Mouse (Mus musculus) regulatory T cell (primary cell): ENCODE results near the gene Mast4.

Source experiments
- in situ Hi-C: fragments of 300-600 bp; cut with MboI, MseI; formaldehyde crosslinking; loops from one replicate; pipeline ENCODE4 v1.15.1; 2025; ENCODE audit warnings: high pct_unique_total_duplicates

Gene Mast4

DNA sequence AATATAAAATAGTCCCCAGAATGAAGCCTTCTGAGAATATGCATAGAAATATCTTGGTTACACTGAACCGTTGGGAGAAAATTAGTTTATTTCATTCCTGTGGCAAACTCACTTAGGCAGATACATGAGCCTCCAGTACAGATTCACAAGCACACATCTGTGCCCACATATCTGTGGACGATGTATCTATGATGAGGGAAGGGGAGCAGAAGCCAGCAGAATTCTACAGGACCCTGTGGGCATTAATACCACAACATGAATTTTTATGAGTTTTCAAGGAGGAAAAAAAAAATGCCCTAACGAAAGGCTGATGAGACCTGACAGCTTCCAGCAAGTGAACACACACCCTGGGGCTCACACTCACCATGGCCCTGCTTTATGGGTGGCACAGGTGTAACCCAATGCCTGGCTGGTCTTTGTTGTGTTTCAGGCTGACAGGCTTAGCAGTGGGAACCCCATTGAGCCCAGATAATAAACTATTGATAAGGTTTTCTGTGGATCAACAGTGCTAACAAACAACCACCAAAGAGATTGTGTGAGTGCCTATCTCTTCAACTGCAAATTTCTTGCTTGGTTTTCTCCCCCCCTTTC is 17.4 kb downstream of the Mast4 start:
- in situ Hi-C loops, result loop anchor here (25.0 kb wide), 1 partner anchor 880 kb away; no protein-coding TSS in a partner anchor

- in situ Hi-C loops, result loop anchor here (25.0 kb wide), 1 partner anchor 878 kb away; no protein-coding TSS in a partner anchor
These were observed 19.1 kb downstream of the Mast4 start for GRCm38 (mm10) chr13:103315113-103315708.

DNA sequence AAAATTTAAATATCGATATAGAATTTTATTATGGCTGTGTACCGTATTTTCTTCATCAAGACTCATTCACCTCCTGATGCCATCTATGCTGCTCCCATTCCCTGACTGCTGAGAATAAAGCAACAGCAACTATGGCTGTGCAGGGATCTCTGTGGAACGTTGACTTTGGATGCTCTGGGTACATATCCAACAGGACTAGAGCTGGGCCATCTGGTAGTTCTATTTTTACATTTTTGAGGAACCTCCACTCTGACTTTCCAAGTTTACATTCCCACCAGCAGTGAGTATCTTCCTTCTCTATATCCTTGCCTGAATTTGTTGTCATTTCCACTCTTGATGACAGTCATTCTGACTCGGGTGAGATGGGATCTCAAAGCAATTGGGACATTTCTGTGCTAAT is 26.0 kb downstream of the Mast4 start:
- in situ Hi-C loops, result loop anchor here (10.0 to 25.0 kb wide), 2 partner anchors 871 to 1657 kb away; no protein-coding TSS in a partner anchor

GRCm38 (mm10) chr13:103303826-103304225 is 30.5 kb downstream of the Mast4 start:
- in situ Hi-C loops, result loop anchor here (10.0 to 25.0 kb wide), 2 partner anchors 867 to 1661 kb away; no protein-coding TSS in a partner anchor

DNA sequence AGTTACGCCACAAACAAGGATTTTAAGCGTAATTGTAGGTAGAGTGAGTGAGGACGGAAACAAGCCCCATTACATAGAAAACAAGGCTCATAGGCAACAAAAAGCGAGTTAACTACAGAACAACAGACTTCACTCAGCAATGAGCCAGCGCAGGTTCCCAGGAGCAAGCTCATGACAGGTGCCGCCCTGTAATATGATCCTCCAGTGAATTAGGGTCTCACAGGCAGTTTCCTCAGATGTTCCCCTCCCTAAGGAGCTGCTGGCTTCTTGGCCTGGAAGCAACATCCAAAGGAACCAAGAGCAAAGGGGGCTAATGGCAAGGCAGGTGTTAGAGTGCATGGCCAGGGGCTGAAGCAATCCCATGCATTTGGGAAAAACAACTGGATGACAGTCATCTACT is 31.8 kb downstream of the Mast4 start:
- in situ Hi-C loops, result loop anchor here (10.0 to 25.0 kb wide), 2 partner anchors 865 to 1662 kb away; no protein-coding TSS in a partner anchor

DNA sequence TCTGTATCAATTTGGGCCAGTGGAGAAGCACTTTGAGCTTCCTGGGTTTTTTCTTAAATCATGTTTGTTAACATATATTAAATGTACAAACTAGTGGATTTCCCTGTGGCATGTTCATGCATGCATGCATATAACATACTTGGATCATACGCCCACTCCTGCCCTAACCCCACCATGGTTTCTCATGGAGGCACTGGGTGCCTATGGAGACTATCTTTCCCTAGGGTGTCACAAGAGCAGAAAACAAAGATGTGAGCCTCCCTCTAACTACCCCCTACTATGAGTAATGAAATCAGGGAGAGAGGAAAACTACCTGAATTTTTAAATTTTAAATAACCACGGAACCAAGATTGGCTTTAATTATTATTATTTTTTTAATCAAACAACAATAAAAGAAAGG is 32.2 kb downstream of the Mast4 start:
- in situ Hi-C loops, result loop anchor here (10.0 to 25.0 kb wide), 2 partner anchors 865 to 1663 kb away; no protein-coding TSS in a partner anchor

GRCm38 (mm10) chr13:103294424-103294823 is 39.9 kb downstream of the Mast4 start:
- in situ Hi-C loops, result no loop called here

DNA sequence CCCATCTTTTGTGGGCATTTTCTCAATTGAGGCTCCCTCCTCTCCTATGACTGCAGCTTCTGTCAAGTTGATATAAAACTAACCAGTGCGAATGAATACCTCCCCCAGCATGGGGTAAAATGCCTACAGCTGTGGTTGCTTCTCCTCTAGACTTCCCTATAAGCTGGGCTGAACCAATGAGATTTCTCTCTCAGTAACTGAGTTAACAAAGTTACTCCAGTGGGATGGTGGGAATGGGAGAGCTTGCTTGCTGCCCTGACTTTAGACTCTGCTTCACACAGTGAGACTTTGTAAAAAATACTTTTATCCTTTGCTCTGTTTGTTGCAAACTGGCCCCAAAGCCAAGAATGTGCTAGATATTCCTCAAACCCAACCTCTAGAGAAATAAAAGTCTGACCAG is 41.2 kb downstream of the Mast4 start:
- in situ Hi-C loops, result no loop called here

- in situ Hi-C loops, result no loop called here
These were observed 43.2 kb downstream of the Mast4 start for GRCm38 (mm10) chr13:103291098-103291497.

- in situ Hi-C loops, result no loop called here
These were observed 48.5 kb downstream of the Mast4 start for GRCm38 (mm10) chr13:103285821-103286220.

DNA sequence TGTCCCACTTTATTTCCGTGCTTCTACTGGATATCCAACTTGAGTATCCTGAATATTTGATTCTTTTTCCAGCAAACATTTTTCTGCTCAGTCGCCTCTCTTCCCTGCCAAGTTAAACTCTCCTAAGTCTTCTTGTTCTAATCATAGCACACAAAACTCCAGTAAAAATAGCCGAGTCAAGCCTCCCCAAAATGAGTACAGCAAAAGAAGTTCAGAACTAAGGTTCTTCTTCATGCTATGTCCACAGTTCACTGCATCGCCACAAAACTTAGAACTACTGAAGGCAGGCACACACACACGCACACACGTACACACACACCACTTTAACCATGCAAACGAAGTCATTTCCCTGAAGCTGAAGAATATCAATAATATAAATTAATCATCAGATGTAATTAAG is 49.3 kb downstream of the Mast4 start:
- in situ Hi-C loops, result no loop called here

GRCm38 (mm10) chr13:103270856-103271391 is 63.4 kb downstream of the Mast4 start:
- in situ Hi-C loops, result no loop called here

GRCm38 (mm10) chr13:103262707-103263106 is 71.6 kb downstream of the Mast4 start:
- in situ Hi-C loops, result no loop called here

DNA sequence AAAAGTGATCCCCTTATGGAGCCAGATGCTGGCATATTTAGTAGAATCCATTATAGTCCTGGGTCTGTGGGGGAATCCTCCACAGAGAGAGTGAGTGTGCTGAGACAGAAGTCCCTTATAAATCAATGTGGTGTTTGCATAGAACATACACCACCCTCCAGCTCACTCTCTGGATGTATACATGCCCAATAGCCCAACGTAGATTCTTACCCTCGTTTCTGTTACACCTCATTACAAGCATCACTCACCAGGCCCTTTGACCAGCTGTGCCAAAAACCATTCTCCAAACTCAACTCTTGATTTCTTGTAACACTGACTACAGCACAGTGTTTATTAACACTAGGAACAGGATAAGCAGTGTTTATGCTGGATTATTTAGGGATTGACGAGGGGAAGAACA is 72.2 kb downstream of the Mast4 start:
- in situ Hi-C loops, result no loop called here

DNA sequence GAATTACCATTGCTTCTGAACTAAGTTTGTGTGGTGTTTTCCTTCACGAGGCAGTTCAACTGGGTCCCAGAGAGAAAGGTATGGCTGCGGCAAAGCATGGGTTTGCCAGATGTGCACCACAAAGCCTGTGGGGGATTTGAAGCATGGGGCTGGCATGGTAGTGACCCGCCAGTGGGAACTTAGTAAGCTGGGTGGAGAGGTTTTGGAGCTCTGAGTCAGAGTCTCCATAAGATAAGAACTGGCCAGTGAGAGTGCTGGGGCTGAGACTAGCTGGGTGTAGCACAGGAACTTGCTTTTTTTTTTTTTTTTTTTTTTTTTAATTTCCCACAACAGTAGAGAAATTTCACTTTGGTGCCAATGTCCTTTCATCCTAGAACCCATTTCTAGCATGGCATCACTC is 73.9 kb downstream of the Mast4 start:
- in situ Hi-C loops, result no loop called here

GRCm38 (mm10) chr13:103258106-103258505 is 76.2 kb downstream of the Mast4 start:
- in situ Hi-C loops, result no loop called here

DNA sequence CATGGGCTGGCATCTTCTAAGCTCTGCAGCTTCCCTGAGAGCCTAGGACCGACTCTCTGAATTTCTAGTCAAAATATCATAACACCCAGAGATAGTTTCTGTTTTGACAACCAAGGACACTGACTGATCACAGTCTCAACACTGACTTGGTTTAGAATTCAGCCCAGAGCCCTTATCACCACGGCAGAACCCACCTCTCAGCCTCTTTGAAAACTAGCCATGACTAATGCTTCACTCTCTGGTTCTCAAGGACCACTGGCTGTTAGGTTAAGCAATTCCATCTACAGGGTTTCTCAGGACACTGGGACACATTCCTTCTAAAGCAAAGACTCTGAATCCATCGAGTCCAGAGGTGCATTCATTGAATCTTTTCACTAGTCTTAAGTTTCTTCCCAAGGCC is 79.4 kb downstream of the Mast4 start:
- in situ Hi-C loops, result no loop called here

DNA sequence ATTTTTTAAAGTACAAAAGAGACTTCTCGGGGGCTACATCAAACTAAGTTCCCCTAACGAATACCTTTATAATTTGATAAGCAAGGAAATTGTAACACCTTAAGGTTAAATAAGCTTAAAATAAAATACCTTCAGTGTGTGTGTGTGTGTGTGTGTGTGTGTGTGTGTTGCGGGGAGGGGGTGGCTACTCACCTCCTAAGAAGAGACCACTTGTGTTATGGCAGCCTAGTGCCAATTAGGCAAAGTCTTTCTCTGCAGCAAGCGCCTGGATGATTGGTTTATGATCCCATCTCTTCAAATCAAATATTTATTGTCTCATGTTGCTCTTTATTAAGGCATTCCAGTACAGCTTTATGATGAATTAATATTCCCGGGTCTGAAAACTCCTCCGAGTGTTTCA is 81.2 kb downstream of the Mast4 start:
- in situ Hi-C loops, result no loop called here

GRCm38 (mm10) chr13:103248102-103249054 is 85.9 kb downstream of the Mast4 start:
- in situ Hi-C loops, result no loop called here

DNA sequence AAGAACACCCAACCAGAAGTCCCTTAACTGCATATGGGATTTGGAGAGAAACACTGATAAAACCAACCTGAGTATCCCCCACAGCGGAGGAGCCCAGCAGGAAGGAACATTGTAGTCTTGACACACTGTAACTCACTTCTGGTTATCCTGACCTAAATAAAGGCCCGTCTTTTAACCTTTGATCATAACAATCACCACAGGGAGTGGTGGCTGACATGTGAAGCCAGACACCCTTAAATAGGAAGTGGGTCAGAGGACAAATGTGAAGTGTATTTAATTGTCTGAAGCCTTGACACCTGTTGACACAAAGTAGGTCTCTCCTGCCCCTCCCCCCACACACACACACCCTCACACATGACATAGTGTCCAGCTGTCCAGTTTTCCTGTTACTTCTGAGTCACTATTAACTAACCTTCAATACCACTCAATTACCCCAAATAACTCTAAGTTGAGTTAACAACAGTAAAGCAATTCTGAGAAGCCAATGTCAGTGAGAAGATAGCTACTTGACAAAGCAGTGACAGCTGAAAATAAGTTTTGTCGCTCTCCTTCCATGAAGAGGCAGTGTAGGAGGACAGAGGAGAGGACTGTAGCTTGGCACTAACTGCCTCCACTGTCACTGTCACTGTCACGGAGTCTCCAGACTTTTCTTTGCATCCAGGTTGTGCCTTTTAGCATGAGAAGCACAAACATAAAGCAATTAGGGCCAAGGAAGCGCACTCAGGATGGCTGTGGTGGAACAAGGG is 87.2 kb downstream of the Mast4 start:
- in situ Hi-C loops, result no loop called here

DNA sequence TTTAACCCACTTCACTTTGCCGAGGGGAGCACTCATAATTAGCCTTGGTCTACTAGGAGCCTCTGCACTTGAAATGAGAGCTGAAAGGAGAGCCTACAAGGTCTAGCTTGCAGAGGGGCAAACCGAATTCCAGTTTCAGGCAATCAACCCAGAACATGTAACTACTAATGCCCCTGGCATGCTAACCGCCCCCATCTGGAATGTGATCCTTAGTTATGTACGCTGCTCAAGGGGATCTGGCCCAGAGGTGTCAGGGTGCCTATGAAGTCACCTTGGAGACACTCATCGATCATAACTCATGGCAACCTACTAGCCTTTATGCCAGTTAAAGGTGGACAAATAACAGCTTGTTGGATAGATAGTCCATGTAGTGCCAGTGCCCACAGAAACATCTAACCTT is 88.9 kb downstream of the Mast4 start:
- in situ Hi-C loops, result no loop called here
